Mouse (Mus musculus): ENCODE results near the gene Il3. TPM values are rescaled to one million over a fixed set of nuclear protein-coding genes. Genes with fewer than 3 reads are reported as not detected.

The Il3 gene
- polyA plus RNA-seq, 1 experiment from 2014 or later: not detected

GRCm38 (mm10) chr11:54223637-54224474 is 43.2 kb downstream of the Il3 start:
- no peak for TF ChIP-seq CTCF (IDR thresholded peaks at IDR 0.05; ENCODE audit: low read depth)
- Histone ChIP-seq H3K9ac (ENCODE audit: low read depth, low read length) (no peak overlapping the region), H3K9me3 (ENCODE audit: control insufficient read depth) (no peaks in the 10 kb centered on the region), H3K36me3 (ENCODE audit: control insufficient read depth, insufficient read depth) (no peaks in the 10 kb centered on the region), H3K27me3 (replicated peaks; ENCODE audit: control insufficient read depth, insufficient read depth, low read length) (no peaks in the 10 kb centered on the region), H3K4me1 (replicated peaks; ENCODE audit: control insufficient read depth, insufficient read depth, low read length) (no peaks in the 10 kb centered on the region), H3K27ac (ENCODE audit: low read depth, low read length) (no peak overlapping the region), H3K4me2 (replicated peaks; ENCODE audit: low read depth) (no peak overlapping the region), H3K4me3 (ENCODE audit: low read depth, low read length) (no peak overlapping the region)
- 85% methylated on average over 9 of the region's 9 CpGs for WGBS
- no peak for ATAC-seq

- Histone ChIP-seq H3K4me1 (replicated peaks; ENCODE audit: control insufficient read depth, insufficient read depth, low read length) (no peaks in the 10 kb centered on the region), H3K27me3 (replicated peaks; ENCODE audit: control insufficient read depth, insufficient read depth, low read length) (no peaks in the 10 kb centered on the region), H3K4me2 (replicated peaks; ENCODE audit: low read depth) (no peak overlapping the region), H3K9ac (ENCODE audit: low read depth, low read length) (no peak overlapping the region), H3K4me3 (ENCODE audit: low read depth, low read length) (no peak overlapping the region), H3K9me3 (ENCODE audit: control insufficient read depth) (no peaks in the 10 kb centered on the region), H3K36me3 (ENCODE audit: control insufficient read depth, insufficient read depth) (no peaks in the 10 kb centered on the region), H3K27ac (ENCODE audit: low read depth, low read length) (no peak overlapping the region)
- no peak for TF ChIP-seq CTCF (IDR thresholded peaks at IDR 0.05; ENCODE audit: low read depth)
- ATAC-seq: no peak
- 36% methylated on average over 6 of the region's 6 CpGs for WGBS
Observed at GRCm38 (mm10) chr11:54219903-54220740, 47.0 kb downstream of the Il3 start.

- TF ChIP-seq CTCF (IDR thresholded peaks at IDR 0.05; ENCODE audit: low read depth): no peak
- no peak overlapping the region for H3K4me2 ChIP-seq (replicated peaks; ENCODE audit: low read depth)
- H3K9ac ChIP-seq (ENCODE audit: low read depth, low read length): no peak overlapping the region
- ATAC-seq: no peak
- no peak overlapping the region for H3K4me3 ChIP-seq (ENCODE audit: low read depth, low read length)
- H3K27ac ChIP-seq (ENCODE audit: low read depth, low read length): no peak overlapping the region
- WGBS: 100% methylated on average over 1 of the region's 1 CpGs
- no peaks in the 10 kb centered on the region for H3K27me3 ChIP-seq (replicated peaks; ENCODE audit: control insufficient read depth, insufficient read depth, low read length)
- no peaks in the 10 kb centered on the region for H3K36me3 ChIP-seq (ENCODE audit: control insufficient read depth, insufficient read depth)
- H3K4me1 ChIP-seq (replicated peaks; ENCODE audit: control insufficient read depth, insufficient read depth, low read length): no peaks in the 10 kb centered on the region
- no peaks in the 10 kb centered on the region for H3K9me3 ChIP-seq (ENCODE audit: control insufficient read depth)
Observed at GRCm38 (mm10) chr11:54219191-54219590, 47.9 kb downstream of the Il3 start.

- WGBS: 63% methylated on average over 7 of the region's 7 CpGs
Observed at GRCm38 (mm10) chr11:54217384-54217783, 49.7 kb downstream of the Il3 start.

GRCm38 (mm10) chr11:54216091-54216490 is 51.0 kb downstream of the Il3 start:
- ATAC-seq: no peak
- Histone ChIP-seq H3K4me1 (replicated peaks; ENCODE audit: control insufficient read depth, insufficient read depth, low read length) (no peaks in the 10 kb centered on the region), H3K9ac (ENCODE audit: low read depth, low read length) (no peak overlapping the region), H3K27me3 (replicated peaks; ENCODE audit: control insufficient read depth, insufficient read depth, low read length) (no peaks in the 10 kb centered on the region), H3K9me3 (ENCODE audit: control insufficient read depth) (no peaks in the 10 kb centered on the region), H3K27ac (ENCODE audit: low read depth, low read length) (no peak overlapping the region), H3K4me3 (ENCODE audit: low read depth, low read length) (no peak overlapping the region), H3K36me3 (ENCODE audit: control insufficient read depth, insufficient read depth) (no peaks in the 10 kb centered on the region), H3K4me2 (replicated peaks; ENCODE audit: low read depth) (no peak overlapping the region)
- WGBS: 75% methylated on average over 6 of the region's 6 CpGs
- no peak for TF ChIP-seq CTCF (IDR thresholded peaks at IDR 0.05; ENCODE audit: low read depth)

More at GRCm38 (mm10) chr11:54217384-54217783, 49.7 kb downstream of the Il3 start:
- ATAC-seq: no peak
- H3K36me3 ChIP-seq (ENCODE audit: control insufficient read depth, insufficient read depth): no peaks in the 10 kb centered on the region
- no peaks in the 10 kb centered on the region for H3K4me1 ChIP-seq (replicated peaks; ENCODE audit: control insufficient read depth, insufficient read depth, low read length)
- no peak overlapping the region for H3K27ac ChIP-seq (ENCODE audit: low read depth, low read length)
- H3K27me3 ChIP-seq (replicated peaks; ENCODE audit: control insufficient read depth, insufficient read depth, low read length): no peaks in the 10 kb centered on the region
- no peak overlapping the region for H3K9ac ChIP-seq (ENCODE audit: low read depth, low read length)
- H3K4me3 ChIP-seq (ENCODE audit: low read depth, low read length): no peak overlapping the region
- no peak for TF ChIP-seq CTCF (IDR thresholded peaks at IDR 0.05; ENCODE audit: low read depth)
- no peak overlapping the region for H3K4me2 ChIP-seq (replicated peaks; ENCODE audit: low read depth)
- no peaks in the 10 kb centered on the region for H3K9me3 ChIP-seq (ENCODE audit: control insufficient read depth)

Other genes with a start within 250 kb of the Il3 start
- 1.2 and 1.3 TPM in 2 replicates for gene Slc22a4, start 239.2 kb downstream of the Il3 start, polyA plus RNA-seq (2015; fragmentation: Nextera tagmentation; extraction: Ambion mirVana)
- gene Pdlim4, start 198.3 kb downstream of the Il3 start, polyA plus RNA-seq (2015; fragmentation: Nextera tagmentation; extraction: Ambion mirVana): 21.0 and 22.6 TPM in 2 replicates
- gene P4ha2, start 167.2 kb downstream of the Il3 start, polyA plus RNA-seq (2015; fragmentation: Nextera tagmentation; extraction: Ambion mirVana): 6.9 and 8.3 TPM in 2 replicates
- 0.71 and 1.3 TPM in 2 replicates for gene Csf2, start 17.6 kb downstream of the Il3 start, polyA plus RNA-seq (2015; fragmentation: Nextera tagmentation; extraction: Ambion mirVana)
- 1.2 and 1.3 TPM in 2 replicates for gene Acsl6, start 36.5 kb upstream of the Il3 start, polyA plus RNA-seq (2015; fragmentation: Nextera tagmentation; extraction: Ambion mirVana)
- gene Meikin, start 103.4 kb upstream of the Il3 start, polyA plus RNA-seq (2015; fragmentation: Nextera tagmentation; extraction: Ambion mirVana): not detected in 2 replicates
- gene Fnip1, start 170.9 kb upstream of the Il3 start, polyA plus RNA-seq (2015; fragmentation: Nextera tagmentation; extraction: Ambion mirVana): 5.7 and 6.0 TPM in 2 replicates